Comparison of ENCODE assay signal across 20 mouse cellular contexts in genomic region chr6:123207187-123208076, GRCm38 (mm10). TPM values are rescaled to one million over a fixed set of nuclear protein-coding genes. Genes with fewer than 3 reads are reported as not detected.
DNase-seq lines count a peak whose midpoint lies in the region; ATAC-seq and TF ChIP-seq lines count a peak whose summit lies in the region.
"Had no signal": no experiment of that assay in that cellular context is flagged by ENCODE, and none has a peak within 500 bp of the region (broad histone marks: within the 10 kb centered on the region; RNA-seq: fewer than 3 reads in every experiment).

No protein-coding gene starts in this region.

- peaks cover 5% of the 10 kb centered on the region for H3K9me3 ChIP-seq in G1E (replicated peaks)
- H3K9me3 ChIP-seq in liver, embryonic 16.5 days (replicated peaks; ENCODE audit: control insufficient read depth, low read length), result no peaks in the 10 kb centered on the region
- no peaks in the 10 kb centered on the region for H3K9me3 ChIP-seq in midbrain, embryonic 13.5 days
- H3K9me3 ChIP-seq: forebrain, embryonic 10.5 days; limb, embryonic 15.5 days; midbrain, embryonic 15.5 days had no signal

- no peaks in the 10 kb centered on the region for H3K36me3 ChIP-seq in G1E (replicated peaks)
- no peaks in the 10 kb centered on the region for H3K36me3 ChIP-seq in liver, embryonic 16.5 days (ENCODE audit: control insufficient read depth, insufficient read depth)
- H3K36me3 ChIP-seq in midbrain, embryonic 13.5 days, result no peaks in the 10 kb centered on the region
- H3K36me3 ChIP-seq: forebrain, embryonic 10.5 days; limb, embryonic 15.5 days; midbrain, embryonic 15.5 days had no signal

- H3K9ac ChIP-seq in liver, embryonic 16.5 days (ENCODE audit: low read depth, low read length), result no peak overlapping the region
- no peak overlapping the region for H3K9ac ChIP-seq in midbrain, embryonic 13.5 days (replicated peaks)
- H3K9ac ChIP-seq: limb, embryonic 15.5 days; midbrain, embryonic 15.5 days had no signal

- H3K4me3 ChIP-seq in G1E (ENCODE audit: low read depth, low read length), result no peak overlapping the region
- no peak overlapping the region for H3K4me3 ChIP-seq in liver, embryonic 16.5 days (ENCODE audit: low read depth, low read length)
- no peak overlapping the region for H3K4me3 ChIP-seq in midbrain, embryonic 13.5 days (replicated peaks)
- H3K4me3 ChIP-seq: forebrain, embryonic 10.5 days; heart, adult 2 months; limb, embryonic 15.5 days; midbrain, embryonic 15.5 days had no signal

- DNase-seq in 416B (ENCODE audit: low read depth), result peak; percentile 72
- DNase-seq in G1E (ENCODE audit: low spot score), result no peak
- no peak for DNase-seq in gastrocnemius, postnatal 25 days
- DNase-seq in ovary, adult 18-20 months (ENCODE audit: low spot score), result no peak
- DNase-seq: cerebellum, adult 9-10 months; heart, adult 2 months; heart, postnatal 36 days; lung, postnatal 36 days had no signal

- 72% methylated on average over 1 of the region's 1 CpGs for WGBS in liver, embryonic 16.5 days (ENCODE audit: insufficient replicate concordance)
- 85% methylated on average over 1 of the region's 1 CpGs for WGBS in midbrain, embryonic 13.5 days

- ATAC-seq in G1E (ENCODE audit: extremely low read depth, insufficient number of reproducible peaks, low FRiP score, poor library complexity, severe bottlenecking), result peak; percentile 92
- peak; percentile 32; the same call in 1 of the 2 replicates for ATAC-seq in common myeloid progenitor, adult 5-6 weeks (replicated peaks; ENCODE audit: low read depth, poor library complexity, severe bottlenecking)
- ATAC-seq in liver, embryonic 16.5 days (ENCODE audit: low read depth), result peak; percentile 94
- no peak for ATAC-seq in midbrain, embryonic 13.5 days
- ATAC-seq: midbrain, embryonic 15.5 days had no signal

- H3K27ac ChIP-seq in liver, embryonic 16.5 days (ENCODE audit: low read length), result peak overlapping the region; percentile 53; the same call in 1 of the 2 replicates
- no peak overlapping the region for H3K27ac ChIP-seq in midbrain, embryonic 13.5 days
- H3K27ac ChIP-seq: forebrain, embryonic 10.5 days; heart, adult 2 months; kidney, postnatal 0 days; limb, embryonic 15.5 days; midbrain, embryonic 15.5 days had no signal

- 0 out of 2 replicates have a peak overlapping the region, but pooled peaks have one; percentile 12 for H3K4me2 ChIP-seq in liver, embryonic 16.5 days (ENCODE audit: low read depth, low read length)
- H3K4me2 ChIP-seq in midbrain, embryonic 13.5 days (replicated peaks), result no peak overlapping the region
- H3K4me2 ChIP-seq: limb, embryonic 15.5 days; midbrain, embryonic 15.5 days had no signal

- TF ChIP-seq CTCF in G1E (IDR thresholded peaks at IDR 0.05; ENCODE audit: low read depth, low read length), result no peak

- H3K4me1 ChIP-seq in G1E (ENCODE audit: insufficient read depth, low read depth, low read length), result peaks cover 6% of the 10 kb centered on the region
- no peaks in the 10 kb centered on the region; the same call in 1 of the 2 replicates for H3K4me1 ChIP-seq in liver, embryonic 16.5 days (ENCODE audit: control insufficient read depth, low read depth, low read length)
- H3K4me1 ChIP-seq in midbrain, embryonic 13.5 days (replicated peaks), result no peaks in the 10 kb centered on the region
- H3K4me1 ChIP-seq: forebrain, embryonic 10.5 days; limb, embryonic 15.5 days; midbrain, embryonic 15.5 days had no signal

- H3K27me3 ChIP-seq in G1E (ENCODE audit: insufficient read depth, low read length), result no peaks in the 10 kb centered on the region
- H3K27me3 ChIP-seq in liver, embryonic 16.5 days (ENCODE audit: control insufficient read depth, insufficient read depth, low read depth, low read length), result no peaks in the 10 kb centered on the region
- no peaks in the 10 kb centered on the region for H3K27me3 ChIP-seq in midbrain, embryonic 13.5 days
- H3K27me3 ChIP-seq: limb, embryonic 15.5 days; midbrain, embryonic 15.5 days had no signal

RNA-seq across cellular contexts. Expression of gene Clec4n, which starts 22.2 kb away (rescaled TPM):
- total RNA-seq in G1E (2014; fragmentation: Nextera tagmentation) (not detected in 2 replicates), G1E (2017) (1.5 and 3.5 TPM in 2 replicates)
- not detected in 2 replicates for polyA plus RNA-seq in G1E (2012)
- not detected in 2 replicates for total RNA-seq in common myeloid progenitor, adult 5-6 weeks (2017)
- 20.2 and 22.1 TPM in 2 replicates for polyA plus RNA-seq in liver, embryonic 16.5 days (2015; fragmentation: Nextera tagmentation; extraction: Ambion mirVana)
- 1.1 and 1.7 TPM in 2 replicates for polyA plus RNA-seq in midbrain, embryonic 13.5 days (2015; fragmentation: Nextera tagmentation; extraction: Ambion mirVana)
- total RNA-seq in gastrocnemius, postnatal 25 days (2021), result not detected
- total RNA-seq: layer of hippocampus, adult 8-10 months; left cerebral cortex, postnatal 10 days had no signal
- polyA plus RNA-seq: neural tube, embryonic 11.5 days had no signal

RNA-seq across cellular contexts. Expression of gene Clec4b2, which starts 34.7 kb away (rescaled TPM):
- total RNA-seq in G1E (2014; fragmentation: Nextera tagmentation), result not detected in 2 replicates
- total RNA-seq in G1E (2017), result not detected in 2 replicates
- not detected in 2 replicates for polyA plus RNA-seq in G1E (2012)
- 0.73 TPM in 1 of 2 replicates, not detected in the other for total RNA-seq in common myeloid progenitor, adult 5-6 weeks (2017)
- polyA plus RNA-seq in liver, embryonic 16.5 days (2015; fragmentation: Nextera tagmentation; extraction: Ambion mirVana), result 0.22 and 0.45 TPM in 2 replicates
- not detected in 2 replicates for polyA plus RNA-seq in midbrain, embryonic 13.5 days (2015; fragmentation: Nextera tagmentation; extraction: Ambion mirVana)
- total RNA-seq in gastrocnemius, postnatal 25 days (2021), result not detected
- total RNA-seq: heart, adult 2 months; heart, postnatal 36 days; left cerebral cortex, postnatal 10 days had no signal
- polyA plus RNA-seq: embryonic facial prominence, embryonic 11.5 days; forebrain, embryonic 10.5 days; heart, adult 2 months; kidney, postnatal 0 days; limb, embryonic 15.5 days; midbrain, embryonic 15.5 days; neural tube, embryonic 11.5 days; testis, adult 2 months had no signal

RNA-seq across cellular contexts. Expression of gene Clec4d, which starts 54.5 kb away (rescaled TPM):
- total RNA-seq in G1E (2014; fragmentation: Nextera tagmentation) (18.9 and 28.7 TPM in 2 replicates), G1E (2017) (12.6 and 14.1 TPM in 2 replicates)
- polyA plus RNA-seq in G1E (2012), result 0.44 and 0.91 TPM in 2 replicates
- total RNA-seq in common myeloid progenitor, adult 5-6 weeks (2017), result 12.8 and 17.3 TPM in 2 replicates
- polyA plus RNA-seq in liver, embryonic 16.5 days (2015; fragmentation: Nextera tagmentation; extraction: Ambion mirVana), result 0.62 and 0.68 TPM in 2 replicates
- not detected in 2 replicates for polyA plus RNA-seq in midbrain, embryonic 13.5 days (2015; fragmentation: Nextera tagmentation; extraction: Ambion mirVana)
- not detected for total RNA-seq in gastrocnemius, postnatal 25 days (2021)
- total RNA-seq: layer of hippocampus, adult 8-10 months; left cerebral cortex, postnatal 10 days had no signal
- polyA plus RNA-seq: embryonic facial prominence, embryonic 11.5 days; forebrain, embryonic 10.5 days; midbrain, embryonic 15.5 days; neural tube, embryonic 11.5 days; testis, adult 2 months had no signal

Comparison
In these comparisons a context has a peak if more than half of its experiments do, and no peak if none do; other contexts are left out.
1. RNA of gene Clec4d, which starts 54.5 kb away (total RNA-seq): 12.6 to 28.7 TPM in G1E and 12.8 to 17.3 TPM in common myeloid progenitor, adult 5-6 weeks; not detected in gastrocnemius, postnatal 25 days; every median in the first group is over 10 times any median in the second.